Mouse (Mus musculus) right cerebral cortex, adult 2 months (tissue): Measurements from ENCODE around the gene Shoc2.
A peak's percentile ranks its signal among the peaks of the same experiment; 100 is the strongest.
"Not testable (repeated sequence)": the region's sequence is repeated elsewhere in the genome, so short reads cannot be mapped to it uniquely, and the experiment has no call there.

Experiments
- DNase-seq, 2 experiments: peaks; one replicate each; pipeline ENCODE4 v3.0.0; 2021 to 2022; ENCODE audit warnings: low spot score in 2 of 2

Shoc2 gene

GRCm38 (mm10) chr19:53933050-53933449 lies 11.1 kb upstream of the Shoc2 start:
- DNase-seq: peak in 1 of 2 experiments; percentile 2

DNA sequence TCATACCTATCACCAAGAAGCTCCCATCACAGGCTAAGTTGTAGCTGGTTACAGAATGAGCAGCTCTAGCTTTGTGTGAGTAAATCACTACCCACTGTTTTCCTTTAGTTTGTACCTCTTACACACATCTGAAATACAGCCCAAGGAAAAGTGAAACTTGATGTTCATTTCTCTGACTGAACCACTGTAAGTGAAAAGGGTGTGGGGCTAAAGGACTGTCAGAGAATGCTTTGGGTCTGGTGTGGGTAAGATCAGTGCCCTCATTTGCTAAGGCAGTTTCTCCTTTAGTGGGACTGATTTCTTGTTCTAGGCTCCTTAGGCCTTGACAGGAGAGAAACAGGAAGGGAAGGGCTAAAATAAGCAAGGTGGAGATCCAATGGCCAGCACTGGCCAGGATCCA lies 10.1 kb upstream of the Shoc2 start:
- peak in 1 of 2 experiments; percentile 1 for DNase-seq

DNA sequence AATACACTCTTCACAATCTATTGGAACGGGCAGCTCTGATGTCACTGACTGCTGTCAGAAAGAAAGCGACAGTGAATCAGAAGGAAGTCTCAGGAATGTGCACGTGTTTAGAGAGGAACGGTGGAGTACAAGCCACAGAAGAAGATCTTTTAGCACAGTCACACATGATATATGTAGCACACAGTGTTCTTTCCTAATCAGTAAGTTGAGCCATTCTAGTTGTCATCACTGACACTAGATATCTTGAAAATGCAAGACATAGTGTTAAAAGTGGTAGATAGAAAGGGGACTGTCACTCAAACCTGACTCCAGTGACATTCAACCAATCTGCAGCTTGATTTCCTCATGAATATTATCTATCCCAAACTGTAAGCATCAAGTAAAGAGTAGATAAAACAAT lies 4.6 kb upstream of the Shoc2 start:
- DNase-seq: no peak

DNA sequence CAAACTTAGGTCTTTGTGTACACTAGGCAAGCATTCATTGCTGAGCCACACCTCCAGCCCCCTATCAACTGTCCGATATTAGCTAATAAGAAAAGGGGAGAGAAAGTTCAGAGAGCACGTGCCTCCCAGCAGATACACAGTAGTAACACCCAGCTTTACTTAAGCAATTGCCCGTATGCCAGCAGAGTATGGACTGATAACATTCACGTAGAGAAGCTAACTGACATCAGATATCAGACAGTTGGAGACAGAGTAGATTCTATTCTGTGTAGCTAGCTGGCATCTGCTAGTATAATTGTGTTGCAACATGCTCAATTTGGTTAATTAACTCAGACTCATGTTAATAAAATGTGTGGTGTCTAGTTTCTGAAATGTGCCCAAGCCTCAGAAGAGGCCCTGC lies 3.0 kb upstream of the Shoc2 start:
- peak in 1 of 2 experiments; percentile 1 for DNase-seq

- no peak for DNase-seq
Observed at GRCm38 (mm10) chr19:53942342-53942741, 1.8 kb upstream of the Shoc2 start.

DNA sequence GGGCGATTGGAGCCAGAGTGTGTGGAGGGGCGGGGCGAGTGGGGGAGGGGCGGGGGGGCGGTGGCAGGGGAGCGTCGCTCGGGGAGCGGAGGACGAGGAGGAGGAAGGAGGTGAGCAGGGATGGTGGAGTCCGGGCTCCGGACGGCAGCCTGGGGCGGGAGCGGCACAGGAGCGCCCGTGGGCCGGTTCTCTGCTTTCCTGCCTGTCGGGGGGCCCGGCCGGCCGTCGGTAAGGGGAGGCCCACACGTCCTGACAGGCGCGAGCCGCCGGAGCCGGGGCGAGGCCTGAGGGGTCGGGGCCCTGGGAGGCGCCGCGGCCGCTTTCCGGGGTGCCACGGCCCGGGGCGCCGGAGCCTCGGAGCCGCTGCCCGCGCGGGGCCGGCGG lies 672 bp downstream of the Shoc2 start:
- DNase-seq: no peak

DNA sequence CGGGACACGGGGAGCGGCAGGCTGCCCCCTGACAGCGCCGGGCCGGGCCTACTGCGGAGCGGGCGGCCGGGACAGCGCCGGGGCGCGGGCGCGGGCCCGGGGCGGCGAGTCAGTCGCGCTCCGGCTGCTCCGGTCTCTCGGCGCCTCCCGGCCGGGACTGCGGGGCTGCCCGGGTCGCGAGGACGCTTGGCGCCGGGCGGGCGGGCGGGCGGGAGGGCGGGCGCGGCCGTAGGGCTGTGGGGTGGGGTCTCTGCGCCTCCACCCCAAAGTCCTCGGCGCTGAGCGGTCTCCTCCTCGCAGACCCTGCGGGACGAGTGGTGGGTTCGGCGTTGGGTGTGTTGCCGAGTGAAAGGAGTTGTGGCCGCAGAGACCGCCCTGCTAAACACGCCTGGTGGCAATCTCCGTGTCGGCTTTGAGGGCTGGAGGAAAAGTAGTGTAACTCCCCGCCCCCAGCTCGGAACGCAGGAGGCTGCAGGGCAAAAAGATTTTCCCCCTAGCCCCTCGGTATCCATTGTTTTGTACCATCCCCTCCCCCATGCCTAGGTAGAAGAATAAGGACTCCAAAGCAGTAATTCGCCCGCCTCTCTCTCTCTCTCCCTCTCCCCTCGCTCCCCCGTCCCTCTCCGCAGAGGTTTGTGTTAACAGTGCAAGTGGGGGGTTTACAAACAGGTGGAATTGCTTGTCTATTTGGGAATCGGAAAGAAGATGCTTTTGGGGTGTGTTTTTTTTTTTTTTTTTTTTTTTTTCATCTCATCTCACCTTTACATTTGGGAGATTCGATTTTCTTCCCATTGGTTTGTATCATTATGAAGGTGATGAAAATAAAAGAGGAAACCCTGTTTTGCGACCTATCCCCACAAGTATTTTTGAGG lies 1.3 kb downstream of the Shoc2 start:
- peak; percentile 30 to 38 for DNase-seq

DNA sequence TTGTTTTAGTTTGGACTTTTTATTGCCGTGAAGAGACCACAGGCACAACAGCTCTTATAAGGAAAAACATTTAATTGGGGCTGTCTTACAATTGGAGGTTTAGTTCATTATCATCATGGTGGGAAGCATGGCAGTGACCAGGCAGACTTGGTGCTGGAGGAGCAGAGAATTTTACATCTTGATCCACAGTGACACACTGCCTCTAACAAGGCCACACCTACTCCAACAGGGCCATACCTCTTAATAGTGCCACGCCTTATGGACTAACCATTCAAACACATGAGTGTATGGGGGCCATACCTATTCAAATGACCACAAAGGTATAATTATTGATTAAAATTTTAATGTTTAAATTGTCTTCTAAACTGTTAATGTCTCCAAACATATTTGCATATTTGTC lies 13.4 kb downstream of the Shoc2 start:
- no peak for DNase-seq

DNA sequence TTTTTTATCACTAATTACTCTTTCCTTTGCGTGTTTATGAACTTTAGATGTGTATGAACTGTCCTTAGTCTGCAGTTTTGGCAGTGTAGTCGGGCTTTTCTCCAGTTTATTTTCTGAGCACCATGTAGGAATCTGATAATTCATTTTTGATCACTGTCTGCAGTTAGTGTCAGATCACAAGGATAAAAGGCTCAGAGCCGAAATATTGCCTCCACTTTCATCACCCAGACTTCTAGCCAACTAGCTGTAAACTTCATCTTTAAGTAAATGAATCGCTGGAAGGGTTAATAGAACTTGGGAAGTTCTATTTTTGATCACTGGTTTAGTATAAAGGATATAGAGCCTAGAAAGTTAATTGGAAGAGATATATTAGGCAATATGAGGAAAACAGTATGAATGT lies 18.4 kb downstream of the Shoc2 start:
- no peak for DNase-seq

- not testable (repeated sequence) for DNase-seq
Observed at GRCm38 (mm10) chr19:53964347-53964746, 20.2 kb downstream of the Shoc2 start.

- DNase-seq: no peak
Observed at GRCm38 (mm10) chr19:53964910-53965633, 21.0 kb downstream of the Shoc2 start.

GRCm38 (mm10) chr19:53969226-53969625 lies 25.1 kb downstream of the Shoc2 start:
- no peak for DNase-seq

DNA sequence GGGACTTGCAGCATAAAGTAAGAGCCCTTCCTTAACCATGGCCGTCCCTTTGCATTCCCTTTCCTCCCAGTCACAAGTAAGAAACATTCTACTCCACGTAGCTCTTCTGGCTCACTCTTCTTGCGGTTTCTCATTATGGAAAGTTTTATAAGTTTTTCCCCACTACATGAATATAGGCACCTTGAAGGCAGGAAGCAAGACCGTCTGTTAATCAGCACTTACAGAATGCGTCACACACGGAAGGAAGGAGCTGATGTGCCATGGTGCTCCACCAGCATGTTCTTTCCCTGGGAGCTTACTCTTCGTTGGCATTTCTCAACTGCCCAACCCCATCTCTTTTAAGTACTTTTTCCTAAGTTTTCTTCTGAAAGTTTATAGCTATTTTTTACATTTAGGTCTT lies 27.8 kb downstream of the Shoc2 start:
- no peak for DNase-seq

DNA sequence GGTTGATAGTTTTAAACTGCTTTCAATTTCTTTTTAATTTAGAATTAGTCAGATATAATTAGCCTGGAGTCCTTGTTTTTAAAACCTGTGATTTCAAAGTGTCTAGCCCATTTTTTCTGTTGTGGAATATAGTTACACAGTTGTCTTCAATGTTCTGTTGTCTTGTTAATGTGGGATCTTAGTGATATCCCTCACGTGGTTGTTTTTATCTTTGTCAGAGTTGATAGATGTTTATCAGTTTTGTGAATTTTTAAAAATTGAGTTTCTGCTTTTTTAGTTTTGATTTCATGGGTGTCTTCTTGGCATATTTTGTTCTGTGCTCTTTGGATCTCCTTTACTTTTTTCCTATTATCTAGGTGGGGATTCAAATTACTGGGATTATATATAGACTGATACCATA lies 29.6 kb downstream of the Shoc2 start:
- no peak for DNase-seq

- no peak for DNase-seq
Observed at GRCm38 (mm10) chr19:53982041-53982440, 37.9 kb downstream of the Shoc2 start.

DNA sequence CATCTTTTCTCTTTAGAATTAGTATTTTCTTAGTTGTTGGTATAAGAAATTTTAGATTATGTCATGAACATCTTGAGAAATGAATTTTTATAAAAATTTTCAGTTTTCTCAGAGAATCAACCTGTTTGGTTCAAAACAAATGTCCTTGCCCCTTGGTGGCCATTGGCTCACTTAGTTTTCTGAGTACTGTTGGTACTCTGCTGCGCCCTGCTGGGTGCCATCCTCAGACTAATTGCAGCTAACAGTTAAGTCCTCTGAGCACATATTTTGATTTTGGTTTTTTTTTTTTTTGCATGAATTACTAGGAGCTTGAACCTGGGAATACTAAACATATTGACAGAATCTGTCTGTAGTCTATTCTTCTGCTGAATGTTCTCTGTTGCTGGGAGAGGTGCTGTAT lies 39.2 kb downstream of the Shoc2 start:
- no peak for DNase-seq

GRCm38 (mm10) chr19:53984628-53985027 lies 40.5 kb downstream of the Shoc2 start:
- no peak for DNase-seq

DNA sequence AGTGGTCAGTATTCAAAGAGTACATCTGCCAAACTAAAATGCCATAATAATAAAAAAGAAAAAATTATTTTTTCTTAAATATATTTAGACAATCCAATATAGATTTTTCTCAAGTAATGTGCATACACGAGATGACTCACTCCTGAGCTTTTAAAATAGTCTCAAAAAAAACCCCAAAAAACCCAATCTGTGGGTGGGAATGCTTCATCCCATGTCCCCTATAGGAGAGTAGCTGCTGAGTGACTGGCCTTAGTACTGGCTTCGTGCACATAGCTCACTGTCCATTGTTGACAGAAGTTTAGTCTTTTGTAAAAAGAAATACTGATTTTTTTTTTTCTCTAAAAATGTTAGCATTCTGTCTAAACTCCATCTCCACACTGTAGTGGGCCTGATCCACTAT lies 46.4 kb downstream of the Shoc2 start:
- no peak for DNase-seq

DNA sequence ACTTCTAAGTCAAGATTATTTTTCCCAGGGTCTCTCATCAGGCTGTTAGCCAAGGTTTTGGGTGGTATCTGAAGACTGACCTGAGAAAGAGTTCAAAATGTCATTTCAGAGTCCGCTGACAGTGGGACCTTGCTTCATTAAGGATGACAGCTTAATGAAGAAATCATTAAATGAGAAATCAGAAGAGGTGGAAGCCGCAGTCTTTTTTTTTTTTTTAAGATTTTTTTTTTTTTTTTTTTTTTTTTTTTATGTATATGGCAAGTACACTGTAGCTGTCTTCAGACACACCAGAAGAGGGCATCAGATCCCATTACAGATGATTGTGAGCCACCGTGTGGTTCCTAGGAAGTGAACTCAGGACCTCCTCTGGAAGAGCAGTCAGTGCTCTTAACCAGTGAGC lies 49.8 kb downstream of the Shoc2 start:
- DNase-seq: no peak

GRCm38 (mm10) chr19:53994276-53994675 lies 50.2 kb downstream of the Shoc2 start:
- DNase-seq: no peak

DNA sequence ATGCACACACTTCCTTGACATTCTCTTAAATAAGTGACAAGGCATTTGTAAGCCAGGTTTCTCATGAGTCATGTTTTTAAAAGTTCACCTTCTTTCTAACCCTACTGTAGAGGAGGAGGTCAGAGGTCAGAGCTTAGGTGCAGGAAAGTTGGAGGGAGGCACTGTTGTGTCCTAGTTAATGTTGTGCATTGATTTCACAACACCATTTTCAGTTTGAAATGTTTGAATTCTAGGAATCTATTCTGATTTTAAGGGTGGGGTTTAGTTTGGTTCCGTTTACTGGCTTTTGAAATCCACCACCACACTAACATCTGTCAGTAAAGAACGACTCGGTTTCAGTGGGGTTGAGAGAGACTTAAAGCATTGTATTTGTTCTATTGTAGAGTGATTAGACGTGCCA lies 66.9 kb downstream of the Shoc2 start:
- no peak for DNase-seq

- DNase-seq: no peak
Observed at GRCm38 (mm10) chr19:54014999-54015398, 70.9 kb downstream of the Shoc2 start.

- no peak for DNase-seq
Observed at GRCm38 (mm10) chr19:54015503-54015902, 71.4 kb downstream of the Shoc2 start.
